Mouse (Mus musculus): ENCODE results near the gene Shpk. TPM values are rescaled to one million over a fixed set of nuclear protein-coding genes. Genes with fewer than 3 reads are reported as not detected.

Shpk gene
- total and polyA plus RNA-seq, 2 experiments = 38.6 to 43.5 TPM

- H3K27ac ChIP-seq (replicated peaks; ENCODE audit: insufficient read depth, low read depth, low read length) = no peak overlapping the region
- H3K36me3 ChIP-seq (ENCODE audit: control insufficient read depth, insufficient read depth, low read length) = no peaks in the 10 kb centered on the region
- H3K9ac ChIP-seq (ENCODE audit: low read depth, low read length) = no peak overlapping the region
- H3K27me3 ChIP-seq (ENCODE audit: control insufficient read depth, insufficient read depth, low read length) = no peaks in the 10 kb centered on the region
- no peak for DNase-seq (ENCODE audit: extremely low read depth, low read depth, low spot score)
- WGBS = 89% methylated on average over 4 of the region's 4 CpGs
- TF ChIP-seq POLR2A (IDR thresholded peaks at IDR 0.05; ENCODE audit: extremely low read depth, insufficient read depth, low read length) = no peak
- TF ChIP-seq CTCF (IDR thresholded peaks at IDR 0.05; ENCODE audit: low read depth, low read length) = no peak
- H3K4me3 ChIP-seq (ENCODE audit: insufficient read depth, low read depth, low read length) = no peak overlapping the region
- H3K79me2 ChIP-seq (ENCODE audit: control insufficient read depth, insufficient read depth, low read length) = no peaks in the 10 kb centered on the region
- no peaks in the 10 kb centered on the region for H3K4me1 ChIP-seq (ENCODE audit: control insufficient read depth, insufficient read depth, low read length)
Observed at GRCm38 (mm10) chr11:73242777-73243176, 43.5 kb downstream of the Shpk start.

GRCm38 (mm10) chr11:73257362-73257945, 58.2 kb downstream of the Shpk start:
- Histone ChIP-seq H3K36me3 (ENCODE audit: control insufficient read depth, insufficient read depth, low read length) (no peaks in the 10 kb centered on the region), H3K27me3 (ENCODE audit: control insufficient read depth, insufficient read depth, low read length) (no peaks in the 10 kb centered on the region), H3K79me2 (ENCODE audit: control insufficient read depth, insufficient read depth, low read length) (no peaks in the 10 kb centered on the region), H3K4me1 (ENCODE audit: control insufficient read depth, insufficient read depth, low read length) (no peaks in the 10 kb centered on the region), H3K9ac (ENCODE audit: low read depth, low read length) (no peak overlapping the region), H3K4me3 (ENCODE audit: insufficient read depth, low read depth, low read length) (no peak overlapping the region), H3K27ac (replicated peaks; ENCODE audit: insufficient read depth, low read depth, low read length) (no peak overlapping the region)
- DNase-seq (ENCODE audit: extremely low read depth, low read depth, low spot score) = no peak
- TF ChIP-seq CTCF (IDR thresholded peaks at IDR 0.05; ENCODE audit: low read depth, low read length) (no peak), POLR2A (IDR thresholded peaks at IDR 0.05; ENCODE audit: extremely low read depth, insufficient read depth, low read length) (no peak)
- WGBS = 74% methylated on average over 4 of the region's 4 CpGs

- no peaks in the 10 kb centered on the region for H3K36me3 ChIP-seq (ENCODE audit: control insufficient read depth, insufficient read depth, low read length)
- no peak overlapping the region for H3K4me3 ChIP-seq (ENCODE audit: insufficient read depth, low read depth, low read length)
- no peaks in the 10 kb centered on the region for H3K79me2 ChIP-seq (ENCODE audit: control insufficient read depth, insufficient read depth, low read length)
- TF ChIP-seq POLR2A (IDR thresholded peaks at IDR 0.05; ENCODE audit: extremely low read depth, insufficient read depth, low read length) (no peak), CTCF (IDR thresholded peaks at IDR 0.05; ENCODE audit: low read depth, low read length) (no peak)
- no peak overlapping the region for H3K27ac ChIP-seq (replicated peaks; ENCODE audit: insufficient read depth, low read depth, low read length)
- H3K9ac ChIP-seq (ENCODE audit: low read depth, low read length) = no peak overlapping the region
- H3K27me3 ChIP-seq (ENCODE audit: control insufficient read depth, insufficient read depth, low read length) = no peaks in the 10 kb centered on the region
- H3K4me1 ChIP-seq (ENCODE audit: control insufficient read depth, insufficient read depth, low read length) = no peaks in the 10 kb centered on the region
- DNase-seq (ENCODE audit: extremely low read depth, low read depth, low spot score) = no peak
Observed at GRCm38 (mm10) chr11:73258664-73259063, 59.4 kb downstream of the Shpk start.

- TF ChIP-seq POLR2A (IDR thresholded peaks at IDR 0.05; ENCODE audit: extremely low read depth, insufficient read depth, low read length) = no peak
- no peak for TF ChIP-seq CTCF (IDR thresholded peaks at IDR 0.05; ENCODE audit: low read depth, low read length)
- H3K4me3 ChIP-seq (ENCODE audit: insufficient read depth, low read depth, low read length) = no peak overlapping the region
- H3K27ac ChIP-seq (replicated peaks; ENCODE audit: insufficient read depth, low read depth, low read length) = no peak overlapping the region
- H3K9ac ChIP-seq (ENCODE audit: low read depth, low read length) = no peak overlapping the region
- H3K36me3 ChIP-seq (ENCODE audit: control insufficient read depth, insufficient read depth, low read length) = no peaks in the 10 kb centered on the region
- DNase-seq (ENCODE audit: extremely low read depth, low read depth, low spot score) = no peak
- 73% methylated on average over 3 of the region's 3 CpGs for WGBS
- H3K79me2 ChIP-seq (ENCODE audit: control insufficient read depth, insufficient read depth, low read length) = no peaks in the 10 kb centered on the region
- H3K27me3 ChIP-seq (ENCODE audit: control insufficient read depth, insufficient read depth, low read length) = no peaks in the 10 kb centered on the region
- H3K4me1 ChIP-seq (ENCODE audit: control insufficient read depth, insufficient read depth, low read length) = no peaks in the 10 kb centered on the region
Observed at GRCm38 (mm10) chr11:73260457-73260856, 61.2 kb downstream of the Shpk start.

- 90% methylated on average over 1 of the region's 1 CpGs for WGBS
- H3K4me3 ChIP-seq (ENCODE audit: insufficient read depth, low read depth, low read length) = no peak overlapping the region
Observed at GRCm38 (mm10) chr11:73261385-73261784, 62.1 kb downstream of the Shpk start.

GRCm38 (mm10) chr11:73267267-73267666, 68.0 kb downstream of the Shpk start, which contains the start of gene Trpv3:
Trpv3 (plus strand) TSS chr11:73267388.
- H3K4me1 ChIP-seq (ENCODE audit: control insufficient read depth, insufficient read depth, low read length) = no peaks in the 10 kb centered on the region
- H3K9ac ChIP-seq (ENCODE audit: low read depth, low read length) = no peak within 1 kb of the TSS
- no peaks in the 10 kb centered on the region for H3K79me2 ChIP-seq (ENCODE audit: control insufficient read depth, insufficient read depth, low read length)
- WGBS = 78% methylated on average over 7 of the region's 7 CpGs
- no peak within 1 kb of the TSS for H3K4me3 ChIP-seq (ENCODE audit: insufficient read depth, low read depth, low read length)
- H3K27ac ChIP-seq (replicated peaks; ENCODE audit: insufficient read depth, low read depth, low read length) = no peak within 1 kb of the TSS
- no peak for DNase-seq (ENCODE audit: extremely low read depth, low read depth, low spot score)
- no peak for TF ChIP-seq POLR2A (IDR thresholded peaks at IDR 0.05; ENCODE audit: extremely low read depth, insufficient read depth, low read length)
- TF ChIP-seq CTCF (IDR thresholded peaks at IDR 0.05; ENCODE audit: low read depth, low read length) = no peak
- H3K36me3 ChIP-seq (ENCODE audit: control insufficient read depth, insufficient read depth, low read length) = no peaks in the 10 kb centered on the region
- no peaks in the 10 kb centered on the region for H3K27me3 ChIP-seq (ENCODE audit: control insufficient read depth, insufficient read depth, low read length)

More at GRCm38 (mm10) chr11:73261385-73261784, 62.1 kb downstream of the Shpk start:
- Histone ChIP-seq H3K9ac (ENCODE audit: low read depth, low read length) (no peak overlapping the region), H3K4me1 (ENCODE audit: control insufficient read depth, insufficient read depth, low read length) (no peaks in the 10 kb centered on the region), H3K27ac (replicated peaks; ENCODE audit: insufficient read depth, low read depth, low read length) (no peak overlapping the region), H3K79me2 (ENCODE audit: control insufficient read depth, insufficient read depth, low read length) (no peaks in the 10 kb centered on the region), H3K36me3 (ENCODE audit: control insufficient read depth, insufficient read depth, low read length) (no peaks in the 10 kb centered on the region), H3K27me3 (ENCODE audit: control insufficient read depth, insufficient read depth, low read length) (no peaks in the 10 kb centered on the region)
- no peak for DNase-seq (ENCODE audit: extremely low read depth, low read depth, low spot score)
- TF ChIP-seq CTCF (IDR thresholded peaks at IDR 0.05; ENCODE audit: low read depth, low read length) (no peak), POLR2A (IDR thresholded peaks at IDR 0.05; ENCODE audit: extremely low read depth, insufficient read depth, low read length) (no peak)

Other genes starting within 250 kb of the Shpk start
- 0.46 and 1.3 TPM in 2 replicates for gene Atp2a3, start 238.3 kb upstream of the Shpk start, total RNA-seq (2014; rRNA removed)
- gene Atp2a3, start 238.3 kb upstream of the Shpk start, polyA plus RNA-seq (2012; rRNA removed) = 1.8 and 2.8 TPM in 2 replicates
- 0.28 and 0.34 TPM in 2 replicates for gene P2rx1, start 200.4 kb upstream of the Shpk start, total RNA-seq (2014; rRNA removed)
- gene P2rx1, start 200.4 kb upstream of the Shpk start, polyA plus RNA-seq (2012; rRNA removed) = 0.11 and 0.12 TPM in 2 replicates
- gene Camkk1, start 180.5 kb upstream of the Shpk start, total RNA-seq (2014; rRNA removed) = 0.28 and 0.54 TPM in 2 replicates
- 0.12 and 0.24 TPM in 2 replicates for gene Camkk1, start 180.5 kb upstream of the Shpk start, polyA plus RNA-seq (2012; rRNA removed)
- 3.7 and 3.8 TPM in 2 replicates for gene Ncbp3, start 151.7 kb upstream of the Shpk start, total RNA-seq (2014; rRNA removed)
- gene Ncbp3, start 151.7 kb upstream of the Shpk start, polyA plus RNA-seq (2012; rRNA removed) = 1.3 TPM in 2 replicates
- 0.18 and 0.27 TPM in 2 replicates for gene Itgae, start 108.9 kb upstream of the Shpk start, total RNA-seq (2014; rRNA removed)
- gene Itgae, start 108.9 kb upstream of the Shpk start, polyA plus RNA-seq (2012; rRNA removed) = 0.17 and 0.19 TPM in 2 replicates
- gene Haspin, start 61.2 kb upstream of the Shpk start, total RNA-seq (2014; rRNA removed) = 0.55 and 0.60 TPM in 2 replicates
- gene Haspin, start 61.2 kb upstream of the Shpk start, polyA plus RNA-seq (2012; rRNA removed) = 0.12 and 0.26 TPM in 2 replicates
- 0.09 TPM in 1 of 2 replicates, not detected in the other for gene P2rx5, start 39.0 kb upstream of the Shpk start, total RNA-seq (2014; rRNA removed)
- 0.06 TPM in 1 of 2 replicates, not detected in the other for gene P2rx5, start 39.0 kb upstream of the Shpk start, polyA plus RNA-seq (2012; rRNA removed)
- gene Emc6, start 22.4 kb upstream of the Shpk start, total RNA-seq (2014; rRNA removed) = 80.9 and 90.9 TPM in 2 replicates
- gene Emc6, start 22.4 kb upstream of the Shpk start, polyA plus RNA-seq (2012; rRNA removed) = 63.8 and 74.6 TPM in 2 replicates
- 11.5 and 13.2 TPM in 2 replicates for gene Tax1bp3, start 22.4 kb upstream of the Shpk start, total RNA-seq (2014; rRNA removed)
- 16.6 and 19.4 TPM in 2 replicates for gene Tax1bp3, start 22.4 kb upstream of the Shpk start, polyA plus RNA-seq (2012; rRNA removed)
- 11.5 and 15.6 TPM in 2 replicates for gene Ctns, start 418 bp upstream of the Shpk start, total RNA-seq (2014; rRNA removed)
- 13.1 and 16.6 TPM in 2 replicates for gene Ctns, start 418 bp upstream of the Shpk start, polyA plus RNA-seq (2012; rRNA removed)
- gene Trpv1, start 34.8 kb downstream of the Shpk start, total RNA-seq (2014; rRNA removed) = 0.18 and 0.20 TPM in 2 replicates
- gene Trpv1, start 34.8 kb downstream of the Shpk start, polyA plus RNA-seq (2012; rRNA removed) = 0.06 and 0.28 TPM in 2 replicates
- under 0.01 TPM in 2 replicates for gene Trpv3, start 67.9 kb downstream of the Shpk start, total RNA-seq (2014; rRNA removed)
- gene Trpv3, start 67.9 kb downstream of the Shpk start, polyA plus RNA-seq (2012; rRNA removed) = 0.01 TPM in 2 replicates
- gene Aspa, start 130.1 kb downstream of the Shpk start, total RNA-seq (2014; rRNA removed) = 32.8 and 40.2 TPM in 2 replicates
- gene Aspa, start 130.1 kb downstream of the Shpk start, polyA plus RNA-seq (2012; rRNA removed) = 3.2 and 4.2 TPM in 2 replicates
- 0.18 and 0.27 TPM in 2 replicates for gene Gm49340, start 130.3 kb downstream of the Shpk start, total RNA-seq (2014; rRNA removed)
- 0.23 TPM in 1 of 2 replicates, not detected in the other for gene Gm49340, start 130.3 kb downstream of the Shpk start, polyA plus RNA-seq (2012; rRNA removed)
- gene Spata22, start 130.3 kb downstream of the Shpk start, total RNA-seq (2014; rRNA removed) = 5.1 and 5.9 TPM in 2 replicates
- 0.73 and 0.94 TPM in 2 replicates for gene Spata22, start 130.3 kb downstream of the Shpk start, polyA plus RNA-seq (2012; rRNA removed)
- 0.13 TPM in 1 of 2 replicates, not detected in the other for gene Olfr20, start 151.3 kb downstream of the Shpk start, total RNA-seq (2014; rRNA removed)
- 1.0 and 1.8 TPM in 2 replicates for gene Olfr20, start 151.3 kb downstream of the Shpk start, polyA plus RNA-seq (2012; rRNA removed)
- gene Olfr376, start 171.8 kb downstream of the Shpk start, total RNA-seq (2014; rRNA removed) = not detected in 2 replicates
- not detected in 2 replicates for gene Olfr376, start 171.8 kb downstream of the Shpk start, polyA plus RNA-seq (2012; rRNA removed)
- not detected in 2 replicates for gene Olfr1, start 200.2 kb downstream of the Shpk start, total RNA-seq (2014; rRNA removed)
- not detected in 2 replicates for gene Olfr1, start 200.2 kb downstream of the Shpk start, polyA plus RNA-seq (2012; rRNA removed)
- not detected in 2 replicates for gene Olfr378, start 229.0 kb downstream of the Shpk start, total RNA-seq (2014; rRNA removed)
- not detected in 2 replicates for gene Olfr378, start 229.0 kb downstream of the Shpk start, polyA plus RNA-seq (2012; rRNA removed)

Measured in liver, adult 2 months (tissue).